Mouse (Mus musculus): ENCODE data around the gene Rbfox3. TPM values are rescaled to one million over a fixed set of nuclear protein-coding genes. Genes with fewer than 3 reads are reported as not detected.

The Rbfox3 gene
- polyA plus RNA-seq, 1 experiment from 2014 or later: 1.1 TPM

DNA sequence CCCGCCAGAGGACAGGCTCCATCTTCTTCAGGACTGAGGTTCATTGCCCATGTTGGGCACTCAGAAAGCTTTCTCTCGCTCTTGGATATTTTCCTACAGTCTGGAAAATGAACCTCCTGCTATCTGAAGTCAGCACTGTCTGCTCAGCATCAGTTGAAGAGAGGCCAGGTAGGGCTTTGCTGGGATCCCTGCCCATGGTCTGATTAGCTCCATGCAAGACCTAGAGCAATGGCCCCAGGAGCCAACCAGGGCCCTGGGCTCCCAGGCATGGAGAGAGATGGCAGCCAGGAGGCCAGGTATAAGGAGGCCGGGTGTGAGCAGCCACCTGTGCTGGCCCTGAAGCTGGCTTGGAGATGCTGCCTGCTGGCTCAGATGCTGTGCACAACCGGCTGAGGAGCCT, 198.6 kb downstream of the Rbfox3 start:
- Histone ChIP-seq H3K9ac (ENCODE audit: low read depth, low read length) (no peak overlapping the region), H3K27me3 (replicated peaks; ENCODE audit: control insufficient read depth, insufficient read depth, low read length) (no peaks in the 10 kb centered on the region), H3K27ac (ENCODE audit: low read depth, low read length) (no peak overlapping the region), H3K4me1 (replicated peaks; ENCODE audit: control insufficient read depth, insufficient read depth, low read length) (no peaks in the 10 kb centered on the region), H3K36me3 (ENCODE audit: control insufficient read depth, insufficient read depth, low read length) (no peaks in the 10 kb centered on the region), H3K9me3 (ENCODE audit: control insufficient read depth, low read length) (no peaks in the 10 kb centered on the region), H3K4me2 (no peak overlapping the region), H3K4me3 (ENCODE audit: low read depth, low read length) (no peak overlapping the region)
- ATAC-seq (replicated peaks; ENCODE audit: low FRiP score) (no peak), DNase-seq (ENCODE audit: low spot score) (no peak)
- 66% methylated on average over 4 of the region's 4 CpGs for WGBS

DNA sequence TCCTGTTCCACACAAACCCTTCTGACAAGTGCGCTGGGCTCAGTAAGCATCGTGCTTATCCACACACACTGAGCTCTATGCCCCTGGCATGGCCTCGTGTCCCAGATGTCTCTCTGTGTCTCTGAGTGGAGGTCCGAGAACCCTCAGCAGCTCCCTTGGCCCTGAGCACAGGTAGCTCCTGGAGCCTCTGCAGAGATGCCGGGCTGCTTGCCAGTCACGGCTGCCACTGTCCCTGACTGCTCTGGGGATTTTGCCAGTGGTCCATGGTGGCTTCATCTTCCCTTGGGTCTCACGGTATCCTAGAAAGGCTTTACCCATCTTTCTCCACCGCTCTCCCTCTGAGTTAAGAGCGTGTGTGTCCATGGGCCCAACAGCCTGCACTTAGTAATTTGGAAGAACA, 199.3 kb downstream of the Rbfox3 start:
- ATAC-seq (replicated peaks; ENCODE audit: low FRiP score) (no peak), DNase-seq (ENCODE audit: low spot score) (no peak)
- Histone ChIP-seq H3K27me3 (replicated peaks; ENCODE audit: control insufficient read depth, insufficient read depth, low read length) (no peaks in the 10 kb centered on the region), H3K4me2 (no peak overlapping the region), H3K36me3 (ENCODE audit: control insufficient read depth, insufficient read depth, low read length) (no peaks in the 10 kb centered on the region), H3K9ac (ENCODE audit: low read depth, low read length) (no peak overlapping the region), H3K9me3 (ENCODE audit: control insufficient read depth, low read length) (no peaks in the 10 kb centered on the region), H3K4me3 (ENCODE audit: low read depth, low read length) (no peak overlapping the region), H3K27ac (ENCODE audit: low read depth, low read length) (no peak overlapping the region), H3K4me1 (replicated peaks; ENCODE audit: control insufficient read depth, insufficient read depth, low read length) (no peaks in the 10 kb centered on the region)
- WGBS: 82% methylated on average over 9 of the region's 9 CpGs

DNA sequence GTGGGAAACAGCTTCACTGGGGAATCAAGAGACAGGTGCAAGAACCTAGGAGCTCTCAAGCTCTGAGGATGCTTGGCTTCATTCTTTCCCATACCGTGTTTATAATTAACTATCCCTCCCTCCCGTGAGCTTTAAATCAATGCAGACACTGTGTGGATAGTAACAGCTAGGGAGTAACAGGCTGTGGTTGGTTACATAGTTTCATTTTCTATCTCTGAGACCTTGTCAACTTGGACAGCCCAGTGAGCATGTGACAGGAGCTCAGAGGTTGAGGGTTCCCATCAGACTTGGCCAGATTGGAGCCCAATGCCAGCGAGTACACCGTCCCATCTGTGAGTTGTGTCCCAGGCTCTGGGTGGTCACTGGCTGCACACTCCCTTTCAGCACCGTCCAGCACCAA, 201.4 kb downstream of the Rbfox3 start:
- Histone ChIP-seq H3K36me3 (ENCODE audit: control insufficient read depth, insufficient read depth, low read length) (no peaks in the 10 kb centered on the region), H3K27ac (ENCODE audit: low read depth, low read length) (no peak overlapping the region), H3K9ac (ENCODE audit: low read depth, low read length) (no peak overlapping the region), H3K4me2 (no peak overlapping the region), H3K4me1 (replicated peaks; ENCODE audit: control insufficient read depth, insufficient read depth, low read length) (no peaks in the 10 kb centered on the region), H3K27me3 (replicated peaks; ENCODE audit: control insufficient read depth, insufficient read depth, low read length) (no peaks in the 10 kb centered on the region), H3K9me3 (ENCODE audit: control insufficient read depth, low read length) (no peaks in the 10 kb centered on the region), H3K4me3 (ENCODE audit: low read depth, low read length) (no peak overlapping the region)
- 71% methylated on average over 5 of the region's 5 CpGs for WGBS
- DNase-seq (ENCODE audit: low spot score) (no peak), ATAC-seq (replicated peaks; ENCODE audit: low FRiP score) (no peak)

DNA sequence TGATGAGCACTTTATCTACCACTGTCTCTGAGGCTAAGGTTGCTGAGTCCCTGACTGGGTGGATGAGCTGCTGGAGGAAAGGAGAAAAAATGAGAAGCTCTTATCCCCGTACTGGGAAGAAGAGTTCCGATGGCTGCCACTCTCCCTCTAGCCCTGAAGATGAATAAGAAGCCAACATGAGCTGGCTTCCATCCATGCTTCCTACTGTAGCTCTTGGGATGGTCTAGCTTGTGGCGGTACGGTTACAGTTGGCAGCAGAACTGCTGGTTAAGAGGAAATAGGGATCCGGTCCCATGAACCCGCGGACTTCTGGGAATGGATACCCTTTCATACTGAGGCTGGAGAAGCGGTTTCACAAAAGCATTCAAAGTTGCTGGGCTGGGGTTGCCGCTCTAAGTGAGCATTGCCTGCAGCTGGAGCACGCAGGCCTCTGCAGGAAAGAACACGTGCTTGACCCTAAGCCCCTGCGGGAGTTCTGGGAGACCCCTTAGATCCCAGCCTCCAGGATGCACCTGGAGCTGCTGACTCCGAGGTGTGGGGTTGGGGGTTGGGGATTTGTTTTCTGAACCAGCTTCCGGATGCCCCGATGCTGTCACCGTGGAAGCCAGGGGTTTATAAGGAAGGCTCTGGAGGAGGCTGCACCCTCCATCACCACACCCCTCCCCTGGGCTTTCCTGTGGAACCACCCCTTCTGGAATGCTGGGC, 215.0 kb downstream of the Rbfox3 start:
- ATAC-seq (replicated peaks; ENCODE audit: low FRiP score) (no peak), DNase-seq (ENCODE audit: low spot score) (no peak)
- H3K4me3 ChIP-seq (ENCODE audit: low read depth, low read length): no peak overlapping the region
- WGBS: 50% methylated on average over 16 of the region's 16 CpGs
- H3K36me3 ChIP-seq (ENCODE audit: control insufficient read depth, insufficient read depth, low read length): no peaks in the 10 kb centered on the region
- H3K27ac ChIP-seq (ENCODE audit: low read depth, low read length): no peak overlapping the region
- no peaks in the 10 kb centered on the region for H3K27me3 ChIP-seq (replicated peaks; ENCODE audit: control insufficient read depth, insufficient read depth, low read length)
- H3K4me2 ChIP-seq: no peak overlapping the region
- no peaks in the 10 kb centered on the region for H3K9me3 ChIP-seq (ENCODE audit: control insufficient read depth, low read length)
- H3K9ac ChIP-seq (ENCODE audit: low read depth, low read length): no peak overlapping the region
- no peaks in the 10 kb centered on the region for H3K4me1 ChIP-seq (replicated peaks; ENCODE audit: control insufficient read depth, insufficient read depth, low read length)

DNA sequence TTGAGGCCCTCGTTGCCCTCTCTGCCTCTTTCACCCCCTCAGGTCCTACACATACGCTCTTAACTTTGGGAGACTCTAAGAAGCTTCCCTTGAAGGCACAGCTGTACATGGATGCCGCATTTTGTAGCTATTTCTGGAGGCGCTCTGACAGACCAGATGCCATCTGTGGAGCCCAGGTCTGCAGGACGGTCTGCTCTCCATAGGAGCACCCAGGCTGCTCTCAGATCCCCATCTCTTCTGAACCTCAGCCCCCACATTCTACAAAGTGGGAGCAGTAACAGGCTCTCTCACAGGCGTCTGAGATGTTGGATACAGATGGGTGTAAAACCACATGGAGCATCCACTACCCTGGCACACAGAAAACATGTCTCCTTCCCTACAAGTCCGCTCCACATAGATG, 218.1 kb downstream of the Rbfox3 start:
- Histone ChIP-seq H3K36me3 (ENCODE audit: control insufficient read depth, insufficient read depth, low read length) (no peaks in the 10 kb centered on the region), H3K4me3 (ENCODE audit: low read depth, low read length) (no peak overlapping the region), H3K27me3 (replicated peaks; ENCODE audit: control insufficient read depth, insufficient read depth, low read length) (no peaks in the 10 kb centered on the region), H3K9me3 (ENCODE audit: control insufficient read depth, low read length) (no peaks in the 10 kb centered on the region), H3K4me1 (replicated peaks; ENCODE audit: control insufficient read depth, insufficient read depth, low read length) (no peaks in the 10 kb centered on the region), H3K4me2 (no peak overlapping the region), H3K9ac (ENCODE audit: low read depth, low read length) (no peak overlapping the region), H3K27ac (ENCODE audit: low read depth, low read length) (no peak overlapping the region)
- 80% methylated on average over 7 of the region's 7 CpGs for WGBS
- DNase-seq (ENCODE audit: low spot score): no peak
- no peak for ATAC-seq (replicated peaks; ENCODE audit: low FRiP score)

DNA sequence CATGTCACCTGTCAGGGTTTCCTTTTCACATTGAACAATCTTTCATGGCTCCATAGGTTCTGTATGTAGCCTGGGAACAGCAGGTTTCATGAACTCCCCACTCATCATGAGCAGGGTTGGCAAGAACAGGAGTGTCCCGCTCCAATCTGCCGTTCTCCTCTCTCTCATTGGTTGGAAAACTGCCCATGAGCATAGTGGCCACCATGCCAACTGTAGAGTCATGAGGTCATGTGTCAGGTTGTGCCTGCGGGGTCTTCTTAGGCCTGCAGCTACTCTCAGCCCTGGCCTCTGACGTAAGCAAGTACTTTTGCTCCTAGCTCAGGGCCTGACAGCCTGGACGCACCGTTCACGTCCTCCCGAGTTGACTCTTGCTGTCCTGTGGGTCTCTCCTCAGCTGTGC, 221.1 kb downstream of the Rbfox3 start:
- Histone ChIP-seq H3K9me3 (ENCODE audit: control insufficient read depth, low read length) (no peaks in the 10 kb centered on the region), H3K4me1 (replicated peaks; ENCODE audit: control insufficient read depth, insufficient read depth, low read length) (no peaks in the 10 kb centered on the region), H3K4me2 (no peak overlapping the region), H3K27me3 (replicated peaks; ENCODE audit: control insufficient read depth, insufficient read depth, low read length) (no peaks in the 10 kb centered on the region), H3K9ac (ENCODE audit: low read depth, low read length) (no peak overlapping the region), H3K36me3 (ENCODE audit: control insufficient read depth, insufficient read depth, low read length) (no peaks in the 10 kb centered on the region), H3K27ac (ENCODE audit: low read depth, low read length) (no peak overlapping the region), H3K4me3 (ENCODE audit: low read depth, low read length) (no peak overlapping the region)
- no peak for ATAC-seq (replicated peaks; ENCODE audit: low FRiP score)
- WGBS: 87% methylated on average over 8 of the region's 8 CpGs
- no peak for DNase-seq (ENCODE audit: low spot score)

DNA sequence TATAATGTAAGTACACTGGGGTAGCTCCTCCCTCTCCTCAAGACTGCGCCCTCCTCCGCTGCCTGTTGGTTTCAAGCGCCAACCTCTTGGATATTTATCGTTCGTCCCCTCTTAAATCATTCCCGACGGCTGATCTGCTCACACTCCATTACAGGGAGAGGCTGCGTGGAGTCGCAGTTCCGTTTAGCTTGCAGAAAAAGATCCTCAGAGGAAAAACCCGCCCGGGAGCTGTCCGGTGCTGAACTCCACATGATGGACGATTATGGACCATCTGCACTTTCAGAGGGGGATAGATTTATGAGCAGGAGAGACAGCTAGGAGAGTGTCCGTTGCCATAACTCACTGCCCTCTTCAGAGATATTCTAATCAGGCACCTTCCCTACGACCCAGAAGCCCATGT, 226.0 kb downstream of the Rbfox3 start:
- H3K4me1 ChIP-seq (replicated peaks; ENCODE audit: control insufficient read depth, insufficient read depth, low read length): no peaks in the 10 kb centered on the region
- H3K9me3 ChIP-seq (ENCODE audit: control insufficient read depth, low read length): no peaks in the 10 kb centered on the region
- ATAC-seq (replicated peaks; ENCODE audit: low FRiP score): no peak
- no peaks in the 10 kb centered on the region for H3K27me3 ChIP-seq (replicated peaks; ENCODE audit: control insufficient read depth, insufficient read depth, low read length)
- no peak overlapping the region for H3K9ac ChIP-seq (ENCODE audit: low read depth, low read length)
- peak; percentile 43 for DNase-seq (ENCODE audit: low spot score)
- no peak overlapping the region for H3K4me3 ChIP-seq (ENCODE audit: low read depth, low read length)
- 18% methylated on average over 16 of the region's 16 CpGs for WGBS
- no peak overlapping the region for H3K27ac ChIP-seq (ENCODE audit: low read depth, low read length)
- H3K36me3 ChIP-seq (ENCODE audit: control insufficient read depth, insufficient read depth, low read length): no peaks in the 10 kb centered on the region
- H3K4me2 ChIP-seq: no peak overlapping the region

DNA sequence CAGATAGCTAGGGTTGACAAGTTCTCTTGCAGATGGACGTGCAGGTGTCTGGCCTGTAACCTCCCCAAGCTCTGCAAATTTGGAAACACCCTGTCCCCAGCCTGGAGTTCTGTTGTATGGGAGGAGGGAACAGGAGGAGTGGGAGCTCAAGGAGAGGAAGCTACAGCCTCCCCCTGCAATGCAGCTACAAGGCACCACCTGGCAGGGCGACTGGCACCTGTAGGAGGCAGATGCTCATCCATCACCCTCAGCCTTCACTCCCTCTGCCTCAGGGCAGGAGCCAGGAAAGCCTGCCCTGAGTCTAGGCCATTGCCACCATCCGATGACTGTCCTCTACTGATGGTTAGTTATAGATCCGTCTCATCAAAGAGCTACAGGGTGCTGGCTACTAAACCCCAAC, 226.7 kb downstream of the Rbfox3 start:
- Histone ChIP-seq H3K4me3 (ENCODE audit: low read depth, low read length) (no peak overlapping the region), H3K36me3 (ENCODE audit: control insufficient read depth, insufficient read depth, low read length) (no peaks in the 10 kb centered on the region), H3K9me3 (ENCODE audit: control insufficient read depth, low read length) (no peaks in the 10 kb centered on the region), H3K27ac (ENCODE audit: low read depth, low read length) (no peak overlapping the region), H3K4me1 (replicated peaks; ENCODE audit: control insufficient read depth, insufficient read depth, low read length) (no peaks in the 10 kb centered on the region), H3K4me2 (no peak overlapping the region), H3K27me3 (replicated peaks; ENCODE audit: control insufficient read depth, insufficient read depth, low read length) (no peaks in the 10 kb centered on the region; the same call in 1 of the 2 replicates), H3K9ac (ENCODE audit: low read depth, low read length) (no peak overlapping the region)
- DNase-seq (ENCODE audit: low spot score) (no peak), ATAC-seq (replicated peaks; ENCODE audit: low FRiP score) (no peak)
- WGBS: 62% methylated on average over 4 of the region's 4 CpGs

DNA sequence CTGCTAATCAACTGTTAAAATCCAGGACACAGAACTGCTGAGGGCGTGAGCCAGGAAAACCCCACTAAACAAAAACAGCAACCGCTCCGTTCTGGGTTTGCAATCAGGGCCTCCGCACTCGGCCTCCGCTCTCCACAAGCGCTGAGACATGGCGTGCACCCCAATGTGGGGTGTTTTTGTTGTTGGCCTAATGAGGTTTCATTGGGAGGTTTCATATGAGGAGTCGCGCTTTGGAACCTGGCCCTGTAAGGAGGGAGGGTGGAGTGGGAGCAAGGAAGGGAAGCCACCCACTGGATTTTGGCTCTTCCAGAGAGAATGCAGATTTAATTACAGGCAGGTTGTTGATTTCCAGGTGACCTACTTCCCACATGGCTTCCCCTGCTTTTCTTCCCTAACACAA, 230.7 kb downstream of the Rbfox3 start:
- Histone ChIP-seq H3K4me2 (no peak overlapping the region), H3K4me3 (ENCODE audit: low read depth, low read length) (no peak overlapping the region), H3K9me3 (ENCODE audit: control insufficient read depth, low read length) (no peaks in the 10 kb centered on the region), H3K27me3 (replicated peaks; ENCODE audit: control insufficient read depth, insufficient read depth, low read length) (peaks cover 3% of the 10 kb centered on the region), H3K4me1 (replicated peaks; ENCODE audit: control insufficient read depth, insufficient read depth, low read length) (no peaks in the 10 kb centered on the region), H3K36me3 (ENCODE audit: control insufficient read depth, insufficient read depth, low read length) (no peaks in the 10 kb centered on the region), H3K9ac (ENCODE audit: low read depth, low read length) (no peak overlapping the region), H3K27ac (ENCODE audit: low read depth, low read length) (no peak overlapping the region)
- ATAC-seq (replicated peaks; ENCODE audit: low FRiP score) (no peak), DNase-seq (ENCODE audit: low spot score) (no peak)
- 72% methylated on average over 10 of the region's 10 CpGs for WGBS

All from liver, embryonic 11.5 days (tissue).